Mouse (Mus musculus) gastrocnemius, postnatal 36 days (tissue): ENCODE measurements around the gene Grid2ip. TPM values are rescaled to one million over a fixed set of nuclear protein-coding genes. Genes with fewer than 3 reads are reported as not detected.

Source experiments
- DNase-seq, 2 experiments: peaks; one replicate each; pipeline ENCODE4 v3.0.0; 2022
- intact Hi-C: fragments of 180-260 bp; cut with DNase I; formaldehyde crosslinking; loops from one replicate; pipeline ENCODE4 v1.15.1; 2025
- long read RNA-seq, 2 experiments: library from polyadenylated mRNA; stranded (forward); transcript quantifications; one replicate each; pipeline ENCODE4 v2.0.0; 2021
- total RNA-seq, 2 experiments: library from RNA; stranded (reverse); gene quantifications; 2 replicates each; pipeline ENCODE4 v1.2.3; 2021

Grid2ip gene
- not detected for total RNA-seq
- long read RNA-seq, experiment 1: 0 reads
- long read RNA-seq, experiment 2: 0 reads

DNA sequence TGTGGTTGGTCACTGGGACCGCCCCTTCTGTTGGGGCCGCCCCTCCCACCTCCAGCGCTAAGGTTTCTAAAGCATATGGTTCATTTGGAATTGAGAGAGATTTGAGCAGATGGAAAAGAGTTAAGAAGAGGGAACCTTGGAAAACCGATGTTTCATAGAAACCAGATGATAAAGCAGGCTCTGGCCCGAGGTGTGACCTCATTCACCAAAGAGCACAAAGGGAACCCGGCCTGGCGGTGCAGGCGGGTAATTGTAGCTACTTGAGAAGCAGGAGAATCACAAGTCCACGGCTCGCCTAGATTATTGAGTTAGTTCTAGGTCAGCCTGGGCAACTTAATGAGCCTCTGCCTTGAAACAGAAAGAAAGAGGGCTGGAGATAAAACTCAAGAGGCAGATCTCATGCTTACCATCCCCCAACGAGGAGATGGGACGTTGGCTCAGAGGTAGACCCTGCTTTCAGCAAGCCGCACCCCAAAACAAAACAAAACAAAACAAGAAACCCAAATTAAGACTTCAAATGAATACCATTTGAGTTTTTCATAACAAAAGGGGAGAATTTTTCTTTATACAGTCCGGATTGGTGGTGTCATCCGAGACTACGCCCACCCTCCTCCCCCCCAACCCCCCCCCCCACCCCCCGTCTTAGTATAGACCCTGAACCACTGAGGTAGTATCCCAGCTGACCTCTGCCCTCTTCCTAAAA lies at the start of gene Grid2ip:
Grid2ip (plus strand) TSS at position 653 of the 703 bp plus-strand sequence.
- DNase-seq: no peak
- intact Hi-C loops: no loop called here

DNA sequence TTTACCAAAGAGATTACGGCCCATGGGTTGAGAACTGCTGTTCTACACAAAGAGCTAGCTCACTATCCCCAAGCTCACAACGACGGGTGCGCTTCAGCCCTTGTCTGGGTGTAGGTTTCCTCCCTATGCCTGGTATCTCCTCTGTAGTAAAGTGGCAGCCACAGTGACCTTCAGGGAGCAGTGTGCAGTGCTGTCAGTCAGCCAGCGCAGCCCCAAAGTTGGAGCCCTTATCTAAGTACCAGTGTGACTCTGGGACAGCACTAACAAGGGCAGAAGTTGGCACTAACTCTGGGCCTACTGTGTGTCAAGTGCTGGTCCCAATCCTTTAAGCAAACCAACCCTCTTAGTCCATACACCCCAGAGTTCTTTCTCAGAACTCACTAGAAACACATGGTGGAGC lies 48.3 kb upstream of the Grid2ip start:
- intact Hi-C loops: no loop called here

DNA sequence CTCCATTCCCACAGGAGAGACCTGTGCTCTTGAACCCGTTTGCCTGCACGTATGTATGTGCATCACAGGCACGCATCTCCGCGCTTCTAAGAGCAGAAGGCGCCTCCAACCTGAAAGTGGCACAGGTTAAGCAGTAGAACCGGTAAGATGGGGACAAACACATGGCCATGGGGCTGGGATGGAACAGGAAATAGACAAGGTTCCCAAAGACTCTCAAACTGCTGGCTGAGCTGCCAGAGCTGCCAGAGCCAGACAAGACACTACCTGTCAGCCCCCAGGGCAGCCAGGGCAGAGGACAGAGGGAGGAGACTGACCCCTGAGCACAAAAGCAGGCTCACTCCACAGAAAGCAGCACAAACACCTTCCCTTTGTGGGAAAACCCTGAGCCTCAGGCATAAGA lies 47.2 kb upstream of the Grid2ip start:
- intact Hi-C loops: no loop called here

More for the DNA sequence above, 48.3 kb upstream of the Grid2ip start:
- DNase-seq: no peak

DNA sequence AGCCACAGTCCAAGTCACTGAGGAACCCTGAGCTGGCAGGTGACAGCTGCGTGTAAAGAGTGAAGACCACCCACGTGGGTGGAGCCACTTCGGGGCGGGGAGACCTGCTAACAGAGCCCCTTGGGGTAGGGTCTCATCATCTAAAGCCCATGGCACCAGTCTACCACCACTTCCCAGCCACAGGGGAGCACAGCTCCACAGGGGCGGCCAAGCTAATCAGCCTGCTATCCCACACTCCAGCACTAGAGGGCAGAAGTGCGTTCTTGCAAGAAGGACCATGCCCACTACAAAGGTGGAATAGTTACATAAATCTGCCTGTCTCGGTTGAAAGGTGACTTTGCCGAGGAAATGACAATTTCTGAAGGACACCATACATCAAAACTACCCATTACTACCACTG lies 45.3 kb upstream of the Grid2ip start:
- DNase-seq: peak; percentile 53 to 66
- intact Hi-C loops: no loop called here

More for the DNA sequence above, 47.2 kb upstream of the Grid2ip start:
- DNase-seq: no peak

DNA sequence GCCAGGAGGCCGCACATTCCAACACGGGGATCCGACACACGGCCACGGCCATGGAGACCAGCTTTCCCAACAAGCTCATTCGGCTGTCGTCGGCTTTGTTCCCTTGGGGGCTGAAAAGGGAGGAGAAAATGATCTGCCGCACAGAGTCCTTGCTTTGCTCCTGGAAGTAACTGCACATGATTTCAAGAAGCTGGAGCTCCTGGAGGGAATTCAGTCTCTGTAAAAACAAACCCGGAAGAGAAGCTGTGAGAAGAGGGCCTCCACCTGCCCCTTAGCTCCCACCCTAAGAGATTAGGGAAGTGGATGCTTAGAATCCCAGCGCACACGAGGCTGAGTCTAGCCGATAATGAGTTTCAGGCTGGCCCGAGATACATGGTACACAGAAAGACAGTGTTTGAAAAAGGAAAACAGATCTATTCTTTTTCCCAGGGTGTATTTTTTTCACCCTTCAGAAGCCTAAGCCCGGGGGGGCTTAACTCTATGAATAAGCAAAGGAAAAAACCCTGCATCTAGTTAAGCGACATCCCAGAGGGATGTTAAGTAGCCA lies 42.9 kb upstream of the Grid2ip start:
- DNase-seq: no peak
- intact Hi-C loops: no loop called here

DNA sequence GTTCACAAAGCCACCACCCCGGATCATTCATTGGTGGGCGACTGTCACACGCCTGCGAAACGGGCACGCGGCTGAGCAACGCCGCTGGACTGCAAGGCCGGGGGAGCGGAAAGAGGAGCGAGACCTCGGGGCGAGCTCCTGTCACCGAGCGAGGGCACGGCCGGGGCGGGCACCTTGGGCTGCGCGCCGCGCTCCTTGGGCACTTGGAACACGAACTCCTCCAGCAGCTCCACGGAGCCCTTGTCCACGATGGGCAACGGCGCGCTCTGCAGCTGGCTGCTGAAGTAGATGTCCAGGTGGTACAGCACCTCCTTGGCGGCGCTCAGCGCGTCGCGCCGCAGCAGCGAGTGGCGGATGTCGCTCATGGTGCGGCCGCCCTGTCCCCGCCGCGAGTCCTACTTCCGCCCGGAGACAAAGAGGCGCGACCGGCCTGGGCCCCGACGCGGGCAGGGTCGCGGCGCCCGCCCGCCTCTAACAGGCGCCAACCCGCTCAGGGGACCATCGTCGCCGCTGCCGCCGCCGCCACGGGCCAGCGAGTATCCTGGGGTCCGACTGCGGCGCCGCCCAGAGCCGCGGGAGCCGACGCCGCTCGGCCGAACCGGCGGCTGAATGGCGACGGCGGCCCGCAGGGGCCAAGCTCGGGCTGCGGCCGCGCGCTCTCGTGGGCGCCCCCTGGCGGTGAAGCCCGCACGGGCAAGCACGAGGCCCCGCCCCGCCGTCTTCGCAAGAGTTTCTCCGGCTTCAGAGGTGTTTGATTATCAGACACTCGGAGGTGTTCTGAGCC lies 42.2 kb upstream of the Grid2ip start, which contains the start of gene E130309D02Rik:
E130309D02Rik (minus strand) TSS at position 631 of the 784 bp plus-strand sequence.
- peak; percentile 79 to 87 for DNase-seq
- intact Hi-C loops: no loop called here

DNA sequence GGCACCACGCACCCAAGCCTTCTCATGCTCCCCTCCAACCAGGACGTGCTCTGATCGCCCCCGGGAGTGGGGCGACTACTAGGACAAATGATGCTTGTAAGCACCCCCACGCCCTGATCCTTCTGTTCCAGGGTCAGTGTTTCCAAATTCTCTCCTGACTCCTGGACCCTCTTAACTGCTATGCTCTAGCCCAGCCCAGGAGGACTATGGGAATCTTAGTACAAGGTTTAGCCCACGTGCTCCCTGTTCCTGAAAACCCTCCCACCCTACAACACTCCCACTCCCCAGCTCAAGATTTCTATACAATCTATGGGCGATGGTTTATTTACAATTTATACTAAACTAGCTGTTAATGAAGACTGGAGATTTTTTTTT lies 41.6 kb upstream of the Grid2ip start:
- intact Hi-C loops: no loop called here

DNA sequence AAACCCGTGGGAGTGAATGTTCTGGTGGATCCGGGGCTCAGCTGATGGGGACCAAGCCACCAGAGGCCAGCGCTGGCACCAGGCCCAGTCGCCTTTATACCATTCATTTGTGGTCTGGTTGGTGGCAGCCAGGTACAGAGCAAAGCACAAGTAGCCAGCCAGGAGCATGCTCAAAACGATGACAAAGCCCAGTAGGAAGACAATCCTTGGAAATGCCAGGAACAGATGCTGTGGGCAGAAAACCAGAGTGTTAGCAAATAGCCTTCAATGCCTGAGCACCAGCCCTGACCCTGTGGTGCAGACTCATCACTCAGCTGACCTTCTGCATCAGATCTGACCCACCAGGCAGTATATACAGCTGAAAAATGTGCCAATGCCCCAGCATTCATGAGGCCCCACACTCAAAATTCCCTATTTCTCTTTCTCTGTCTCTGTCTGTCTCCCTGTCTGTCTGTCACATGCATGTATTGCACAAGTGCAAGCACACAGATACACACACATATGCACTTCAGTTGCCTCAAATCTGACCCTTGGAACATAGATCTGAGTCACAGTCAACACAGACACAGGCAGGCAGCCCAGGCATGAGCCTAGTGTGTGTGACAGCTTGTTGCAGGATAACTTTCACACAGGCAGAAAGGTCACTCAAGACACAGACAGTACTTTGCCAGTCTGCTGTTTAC lies 40.4 kb upstream of the Grid2ip start:
- no peak for DNase-seq
- intact Hi-C loops: no loop called here

More for the DNA sequence above, 41.6 kb upstream of the Grid2ip start:
- DNase-seq: no peak

DNA sequence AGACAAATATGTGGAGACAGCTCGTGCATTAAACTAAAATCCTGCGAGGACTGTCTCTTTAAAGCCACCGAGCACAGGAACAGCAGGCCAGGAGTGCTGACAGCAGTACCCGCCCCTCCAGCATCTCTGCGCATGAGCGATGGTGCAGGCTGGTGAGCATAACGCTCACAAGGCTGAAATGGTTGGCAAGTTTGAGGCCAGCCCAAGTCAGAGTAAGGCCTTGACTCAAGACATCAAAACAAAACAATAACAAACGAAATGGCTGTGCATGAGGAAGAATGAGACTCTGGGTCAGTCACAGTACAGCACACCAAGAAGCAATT lies 39.9 kb upstream of the Grid2ip start:
- intact Hi-C loops: no loop called here
- DNase-seq: no peak

DNA sequence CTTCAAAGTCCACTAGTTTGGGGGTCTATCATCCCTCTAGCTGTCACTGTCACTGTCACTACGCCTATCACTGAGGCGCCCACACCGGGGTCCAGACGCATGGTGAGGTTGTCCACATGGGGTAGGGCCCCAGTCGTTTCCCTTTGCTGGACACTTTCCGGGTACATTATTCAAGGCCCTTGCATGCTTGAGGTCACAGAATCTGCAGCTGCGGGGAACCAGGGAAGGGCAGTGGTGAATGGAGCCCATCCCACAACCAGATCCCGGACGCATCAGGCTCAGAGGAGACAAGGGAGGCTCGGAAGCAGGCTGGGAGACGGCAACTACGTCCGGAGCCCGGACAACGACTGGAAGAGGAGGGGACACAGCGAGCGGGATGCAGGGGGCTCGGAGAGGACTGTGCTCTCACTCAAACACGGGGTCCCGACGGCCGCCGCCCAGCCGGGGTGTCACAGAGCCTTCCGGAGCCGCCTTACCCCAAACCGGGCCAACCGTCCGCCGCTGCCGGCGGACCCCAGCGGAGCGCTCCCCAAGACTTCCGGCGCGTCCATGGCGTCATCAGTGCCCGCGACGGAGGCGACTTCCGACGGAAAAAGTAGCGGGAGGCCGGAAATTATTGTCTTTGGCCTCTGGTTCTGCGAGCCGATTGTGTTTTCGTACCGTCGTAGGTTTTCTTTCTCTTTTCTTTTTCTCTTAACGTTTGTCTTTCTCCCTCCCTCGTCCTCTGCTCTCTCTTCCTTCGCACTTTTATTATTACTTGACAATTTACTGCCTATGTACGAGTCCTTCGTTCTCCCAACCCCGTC lies 28.2 kb upstream of the Grid2ip start, which contains the start of gene Zdhhc4:
Zdhhc4 (minus strand) TSS at position 567 of the 806 bp plus-strand sequence.
- DNase-seq: peak; percentile 84 to 86
- intact Hi-C loops: no loop called here

DNA sequence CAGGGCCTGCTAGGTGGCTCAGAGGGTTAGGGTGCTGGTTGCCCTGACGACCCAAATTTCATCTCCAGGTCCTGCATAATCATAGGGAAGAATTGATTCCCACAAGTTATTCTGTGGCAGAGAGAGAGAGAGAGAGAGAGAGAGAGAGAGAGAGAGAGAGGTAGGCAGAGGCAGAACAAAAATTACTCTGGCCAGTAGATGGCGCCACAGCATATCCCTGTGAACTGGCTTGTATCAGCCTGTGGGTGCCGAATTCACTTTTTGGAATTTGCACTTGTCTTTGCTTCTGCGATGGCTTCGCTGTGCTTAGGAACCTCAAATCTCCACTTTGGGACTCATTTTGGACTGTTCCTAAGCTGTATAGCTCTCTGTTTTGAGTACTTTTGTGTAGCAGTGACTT lies 23.3 kb upstream of the Grid2ip start:
- intact Hi-C loops: loop anchor here (5.0 kb wide), 1 partner anchor 88 kb away; no protein-coding TSS in a partner anchor
- DNase-seq: peak in 1 of 2 experiments; percentile 50

DNA sequence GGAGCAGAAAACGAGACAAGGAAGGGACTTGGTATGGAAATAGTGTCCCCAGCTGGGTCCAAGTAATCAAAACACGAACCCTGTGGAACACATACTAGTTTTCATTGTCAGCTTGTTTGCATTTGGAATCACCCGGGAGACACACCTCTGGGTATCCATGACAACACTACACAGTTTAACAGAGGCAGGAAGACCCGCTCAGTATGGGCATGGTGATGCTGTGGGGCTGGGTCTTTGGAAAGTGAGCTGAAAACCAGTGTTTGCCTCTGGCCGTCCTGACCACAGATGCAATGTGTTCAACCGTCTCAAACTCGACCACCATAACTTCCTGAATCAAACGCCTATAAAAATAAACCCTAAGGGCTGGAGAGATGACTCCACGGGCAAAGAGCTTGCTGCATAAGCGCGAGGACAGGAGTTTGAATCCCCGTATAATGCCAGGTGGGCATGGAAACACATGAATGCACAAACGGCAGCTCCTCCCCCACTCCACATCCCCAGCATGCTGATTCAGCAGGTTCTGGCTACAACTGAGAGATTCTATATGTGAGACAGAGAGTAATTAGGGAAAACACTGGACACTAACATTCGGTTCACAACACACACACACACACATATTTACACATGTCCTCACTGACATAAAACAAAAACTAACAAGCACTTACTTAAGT lies 22.6 kb upstream of the Grid2ip start:
- intact Hi-C loops: loop anchor here (5.0 kb wide), 1 partner anchor 88 kb away; no protein-coding TSS in a partner anchor
- no peak for DNase-seq

DNA sequence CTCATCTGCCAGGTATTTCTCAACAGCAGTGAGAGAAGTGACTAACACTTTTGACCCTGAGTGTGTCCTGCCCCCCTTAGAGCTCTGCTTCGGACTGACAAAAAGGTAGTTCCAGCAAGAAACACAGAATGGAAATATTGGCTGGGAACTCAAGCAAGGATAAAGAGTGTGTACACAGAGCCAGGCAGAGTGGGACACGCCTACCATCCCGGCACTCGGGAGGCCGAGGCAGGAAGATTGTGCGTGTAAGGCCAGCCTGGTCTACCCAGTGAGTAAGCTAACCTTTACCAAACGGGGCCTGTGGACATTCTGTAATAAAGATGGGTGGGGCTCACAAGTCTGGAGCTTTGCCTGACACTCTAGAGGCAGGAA lies 22.1 kb upstream of the Grid2ip start:
- intact Hi-C loops: no loop called here
- DNase-seq: no peak

DNA sequence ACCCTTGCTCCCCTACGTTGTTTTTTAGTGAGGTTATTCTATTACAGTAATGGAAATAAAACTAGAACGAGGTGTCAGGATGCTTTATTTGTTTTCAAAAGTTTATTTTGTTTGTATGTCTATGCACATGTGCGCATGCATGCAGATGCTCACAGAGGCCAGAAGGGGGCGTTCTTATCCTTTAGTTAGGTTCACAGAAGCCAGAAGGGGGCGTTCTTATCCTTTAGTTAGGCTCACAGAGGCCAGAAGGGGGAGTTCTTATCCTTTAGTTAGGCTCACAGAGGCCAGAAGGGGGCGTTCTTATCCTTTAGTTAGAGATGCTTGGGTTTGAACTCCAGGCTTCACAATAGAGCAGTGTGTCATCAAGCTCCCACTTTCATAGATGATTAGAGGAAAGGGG lies 20.6 kb upstream of the Grid2ip start:
- no peak for DNase-seq
- intact Hi-C loops: no loop called here

DNA sequence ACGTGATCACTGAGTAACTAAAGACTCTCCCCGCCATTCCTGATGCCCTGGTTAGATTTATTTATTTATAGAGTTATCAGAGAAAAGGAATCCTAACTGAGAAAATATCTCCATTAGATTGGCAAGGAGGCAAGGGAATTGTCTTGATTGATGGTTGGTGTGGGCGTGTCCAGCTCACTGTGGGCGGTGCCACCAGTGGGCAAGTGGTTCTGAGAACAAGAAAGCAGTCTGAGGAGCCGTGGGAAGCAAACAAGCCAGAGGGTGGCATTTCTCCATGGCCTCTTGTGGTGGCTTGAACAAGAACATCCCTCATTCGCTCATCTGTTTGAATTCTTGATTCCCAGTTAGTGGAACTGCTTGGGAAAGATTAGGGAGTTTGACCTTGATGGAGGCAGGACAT lies 17.5 kb upstream of the Grid2ip start:
- no peak for DNase-seq
- intact Hi-C loops: no loop called here

DNA sequence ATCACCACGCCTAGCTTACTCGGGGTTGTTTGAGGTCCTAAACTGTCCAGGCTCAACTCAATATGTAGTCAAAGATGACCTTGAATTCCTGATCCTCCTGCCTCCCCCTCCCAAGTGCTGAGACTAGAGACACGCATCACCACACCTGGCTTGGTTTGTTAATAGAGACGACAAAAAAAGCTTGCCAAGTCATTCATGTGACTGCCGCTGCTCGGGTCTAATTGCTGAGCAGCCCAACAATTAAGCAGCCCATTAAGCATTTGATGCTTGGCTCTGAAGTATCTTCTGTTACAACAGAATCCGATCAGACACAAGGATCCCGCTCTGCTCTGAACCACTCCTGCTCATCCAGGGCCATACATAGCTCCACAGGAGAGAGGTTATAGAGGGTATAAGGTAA lies 10.8 kb upstream of the Grid2ip start:
- intact Hi-C loops: no loop called here

DNA sequence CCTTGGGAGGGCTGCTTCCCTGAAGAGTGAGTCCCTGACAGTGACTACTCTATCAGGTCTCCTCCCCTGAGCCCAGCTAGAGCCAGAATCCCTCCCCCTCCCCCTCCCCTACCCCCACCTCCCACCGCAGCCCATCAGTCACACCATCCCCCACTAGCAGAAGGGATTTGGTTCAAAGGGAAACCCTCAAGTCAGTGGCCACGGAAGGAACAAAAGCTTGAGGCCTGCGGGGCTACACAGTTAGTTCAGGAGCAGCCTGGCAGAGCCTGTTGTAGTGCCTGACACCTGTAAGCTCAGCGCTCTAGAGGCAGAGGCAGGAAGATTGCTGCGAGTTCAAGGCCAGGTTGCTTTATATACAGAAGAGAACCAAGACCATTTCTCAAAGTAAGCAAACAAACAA lies 1.1 kb upstream of the Grid2ip start:
- DNase-seq: no peak
- intact Hi-C loops: no loop called here

More for the DNA sequence above, 10.8 kb upstream of the Grid2ip start:
- no peak for DNase-seq

DNA sequence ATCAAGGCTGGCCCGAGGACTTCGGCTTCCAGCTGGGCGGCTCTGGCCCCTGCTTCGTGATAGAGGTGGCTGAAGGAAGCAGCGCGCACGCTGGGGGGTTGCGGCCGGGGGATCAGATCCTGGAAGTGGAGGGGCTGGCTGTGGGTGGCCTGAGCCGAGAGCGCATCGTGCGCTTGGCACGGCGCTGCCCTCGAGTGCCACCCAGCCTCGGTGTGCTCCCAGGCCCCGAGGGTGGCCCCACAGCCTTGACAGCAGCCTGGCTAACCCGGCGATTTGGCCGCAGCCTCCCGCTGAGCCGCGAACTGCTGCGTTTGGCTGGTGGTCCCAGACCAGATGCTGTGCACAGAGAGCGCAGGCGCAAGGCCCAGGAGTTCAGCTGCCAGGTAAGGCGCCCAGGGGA lies 426 bp downstream of the Grid2ip start:
- DNase-seq: no peak
- intact Hi-C loops: no loop called here

DNA sequence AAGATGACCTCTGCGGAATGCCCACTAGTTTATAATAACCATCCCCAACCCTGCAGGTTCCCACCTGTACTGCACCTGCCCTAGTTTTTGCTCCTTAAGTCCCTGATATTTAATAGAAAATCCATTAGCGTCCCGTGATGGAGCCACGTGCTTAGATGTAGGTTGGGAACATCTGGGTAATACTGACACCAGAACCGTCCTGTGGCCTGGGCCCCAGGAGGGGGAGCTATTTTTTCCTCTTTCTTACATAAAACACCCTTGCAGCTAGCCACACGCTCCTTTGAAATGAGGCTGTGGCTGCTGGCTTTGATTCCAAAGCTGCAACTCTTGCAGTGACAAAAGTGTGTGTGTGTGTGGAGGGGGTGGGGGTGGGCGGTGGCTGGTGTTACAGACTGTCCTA lies 2.1 kb downstream of the Grid2ip start:
- no peak for DNase-seq
- intact Hi-C loops: no loop called here

DNA sequence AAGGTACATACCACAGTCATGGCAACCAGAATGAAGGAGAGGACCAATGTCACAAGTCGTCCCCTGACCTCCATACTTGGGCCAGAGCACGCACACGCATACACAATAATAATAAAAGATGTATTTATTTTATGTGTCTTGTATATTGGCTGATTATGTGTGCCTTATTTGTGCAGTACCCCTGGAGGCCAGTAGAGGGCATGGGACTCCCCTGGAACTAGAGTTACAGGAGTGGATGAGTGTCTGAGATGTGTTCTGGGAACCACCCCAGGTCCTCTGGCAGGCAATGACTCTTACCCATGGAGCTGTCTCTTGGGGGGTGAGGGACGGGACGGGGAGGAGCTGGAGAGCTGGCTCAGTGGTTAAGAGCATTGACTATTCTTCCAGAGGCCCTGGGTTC lies 2.9 kb downstream of the Grid2ip start:
- DNase-seq: no peak
- intact Hi-C loops: no loop called here
